Mouse (Mus musculus) mature B cell (primary cell): ENCODE results near the gene Mical2.

Experiments
- in situ Hi-C: fragments of 300-500 bp; cut with MboI; formaldehyde crosslinking; loops from 2 replicates; pipeline ENCODE4 v1.14.3; 2019

The Mical2 gene

DNA sequence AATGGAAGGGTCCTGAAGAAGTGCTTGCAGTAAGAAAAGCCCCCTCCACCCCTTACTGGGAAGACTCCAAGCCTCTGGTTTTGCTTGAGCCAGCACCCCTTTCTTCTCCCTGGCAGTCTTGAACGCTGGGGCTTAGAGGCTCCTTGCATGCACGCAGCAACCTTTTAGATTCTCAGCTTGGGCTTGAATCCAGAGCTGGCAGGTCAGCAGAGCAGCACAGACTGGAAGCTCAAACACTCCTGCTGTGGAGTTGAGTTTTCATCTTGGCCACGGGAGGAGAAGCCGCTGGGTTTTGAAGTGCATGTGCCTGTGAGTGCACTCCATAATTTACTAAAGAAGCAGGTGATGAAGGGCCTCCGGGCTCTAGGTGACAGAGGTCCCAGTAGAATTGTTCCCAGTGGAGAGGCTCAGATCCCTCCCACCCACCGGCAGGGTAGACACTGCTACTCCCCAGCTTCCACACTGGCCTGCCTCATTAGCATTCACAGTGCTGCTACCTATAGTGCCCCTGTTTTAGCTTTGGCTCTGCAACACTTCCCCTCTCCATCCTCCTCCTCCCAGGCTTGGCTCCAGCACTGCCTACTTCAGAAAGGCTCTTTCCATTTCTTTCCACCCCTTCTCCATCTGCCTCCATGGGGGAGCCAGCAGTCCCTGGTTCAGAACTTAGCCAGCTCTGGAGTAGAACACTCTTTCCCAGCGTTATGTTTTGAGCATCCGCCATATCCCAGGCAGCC is 15.7 kb downstream of the Mical2 start:
- in situ Hi-C loops: no loop called here

DNA sequence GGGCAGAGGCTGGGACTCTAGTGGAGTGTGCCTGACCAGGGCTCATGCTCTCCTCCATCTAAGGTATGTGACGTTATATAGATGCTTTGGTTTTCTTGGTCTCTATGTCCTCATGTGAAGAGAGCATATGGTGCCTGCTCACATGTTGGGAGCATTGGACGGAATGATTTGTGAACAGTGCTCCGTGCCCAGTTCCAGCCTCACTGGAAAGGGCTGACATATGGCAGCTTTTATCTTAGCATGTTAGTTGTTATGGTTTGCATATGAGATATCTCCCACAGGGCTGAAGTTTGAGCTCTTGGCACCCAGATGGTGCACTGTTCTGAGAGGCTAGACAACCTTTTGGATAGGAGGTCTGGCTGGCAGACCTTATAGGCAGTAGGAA is 16.3 kb downstream of the Mical2 start:
- in situ Hi-C loops: no loop called here

DNA sequence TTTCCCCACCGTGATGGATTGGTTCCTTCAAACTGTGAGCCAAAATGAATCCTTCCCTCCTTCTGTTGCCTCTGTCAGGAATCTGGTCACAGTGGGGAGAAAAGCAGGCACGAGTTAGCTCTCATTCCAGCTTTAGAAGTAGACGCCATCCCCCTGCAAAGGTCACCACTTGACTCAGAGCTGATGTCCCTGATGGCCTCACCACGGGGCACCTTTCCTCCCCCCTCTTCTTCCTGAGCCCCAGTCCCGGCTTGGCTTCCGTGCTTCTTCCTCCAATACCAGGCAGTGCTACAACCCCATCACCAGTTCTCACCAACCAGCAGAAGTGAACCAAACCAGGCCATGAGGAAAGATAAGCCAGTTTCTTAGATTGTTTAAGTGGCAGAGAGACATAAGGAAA is 16.9 kb downstream of the Mical2 start:
- in situ Hi-C loops: no loop called here

GRCm38 (mm10) chr7:112244071-112244470 is 18.4 kb downstream of the Mical2 start:
- in situ Hi-C loops: no loop called here

GRCm38 (mm10) chr7:112244683-112245082 is 19.0 kb downstream of the Mical2 start:
- in situ Hi-C loops: no loop called here

DNA sequence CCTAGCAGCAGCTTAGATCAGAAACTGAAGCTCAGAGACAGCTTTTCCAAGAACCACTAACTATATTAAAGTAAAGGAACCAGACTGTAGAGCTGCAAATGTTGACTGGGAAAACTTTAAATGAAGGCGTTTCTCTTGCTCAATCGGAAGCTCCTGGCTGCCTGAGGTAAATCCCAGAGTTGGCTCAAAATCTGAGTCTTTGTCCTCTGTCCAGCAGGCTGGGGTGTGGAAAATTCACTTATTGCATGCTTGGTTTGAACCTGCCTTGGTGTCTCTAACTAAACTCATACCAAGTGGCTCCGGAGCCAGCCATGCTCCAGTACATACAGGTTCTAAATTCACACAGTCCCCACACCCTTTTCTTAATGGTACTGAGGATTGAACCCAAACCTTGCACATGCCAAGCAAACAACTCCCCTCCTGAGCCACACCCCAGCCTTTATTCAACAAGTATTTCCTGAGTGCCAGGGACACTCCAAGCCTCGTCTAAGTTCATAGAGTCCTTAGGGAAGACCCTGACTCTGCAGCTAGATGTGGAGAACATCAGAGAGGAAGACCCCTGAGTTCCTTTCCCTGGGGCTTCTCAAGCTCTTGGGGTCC is 20.3 kb downstream of the Mical2 start:
- in situ Hi-C loops: no loop called here

GRCm38 (mm10) chr7:112246442-112246841 is 20.8 kb downstream of the Mical2 start:
- in situ Hi-C loops: no loop called here

DNA sequence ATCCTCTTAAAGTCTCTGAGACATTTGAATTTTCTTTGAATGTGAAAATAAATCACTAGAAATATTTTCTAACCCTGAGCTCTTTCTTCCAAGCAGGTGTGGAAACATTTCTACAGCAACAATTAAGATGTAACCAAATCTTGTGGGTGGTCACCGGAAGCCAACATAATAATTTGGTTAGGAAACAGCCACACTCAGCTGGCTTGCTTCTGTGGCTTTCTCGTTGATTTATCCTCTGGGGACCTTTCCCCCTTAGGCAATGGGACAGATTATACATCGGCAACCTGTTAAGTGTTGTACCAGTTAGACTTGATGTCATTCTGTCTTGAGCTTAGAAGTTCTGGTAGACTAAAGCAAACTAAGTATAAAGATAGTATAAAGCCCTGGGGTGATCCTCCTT is 22.2 kb downstream of the Mical2 start:
- in situ Hi-C loops: no loop called here

- in situ Hi-C loops: no loop called here
Measured at GRCm38 (mm10) chr7:112249476-112249875, 23.8 kb downstream of the Mical2 start.

DNA sequence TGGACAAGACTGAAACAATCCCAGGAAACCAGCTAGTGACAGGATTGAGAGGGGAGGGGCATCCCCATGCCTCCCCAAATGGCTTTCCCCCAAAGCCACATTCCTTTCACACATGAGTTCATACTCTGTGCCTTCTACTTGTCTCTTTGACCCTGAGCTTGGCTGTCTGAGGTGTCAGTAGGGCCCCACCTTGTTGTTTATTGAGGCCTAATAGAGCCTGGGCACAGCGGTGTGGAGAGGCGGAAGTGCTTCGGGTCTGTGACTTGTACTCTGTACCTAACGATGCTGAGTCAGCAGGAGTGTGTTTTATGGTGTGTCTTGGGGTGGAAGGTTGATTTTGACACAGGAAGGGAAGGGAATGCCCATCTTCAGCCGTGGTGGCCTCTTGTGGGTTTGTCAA is 26.4 kb downstream of the Mical2 start:
- in situ Hi-C loops: no loop called here

DNA sequence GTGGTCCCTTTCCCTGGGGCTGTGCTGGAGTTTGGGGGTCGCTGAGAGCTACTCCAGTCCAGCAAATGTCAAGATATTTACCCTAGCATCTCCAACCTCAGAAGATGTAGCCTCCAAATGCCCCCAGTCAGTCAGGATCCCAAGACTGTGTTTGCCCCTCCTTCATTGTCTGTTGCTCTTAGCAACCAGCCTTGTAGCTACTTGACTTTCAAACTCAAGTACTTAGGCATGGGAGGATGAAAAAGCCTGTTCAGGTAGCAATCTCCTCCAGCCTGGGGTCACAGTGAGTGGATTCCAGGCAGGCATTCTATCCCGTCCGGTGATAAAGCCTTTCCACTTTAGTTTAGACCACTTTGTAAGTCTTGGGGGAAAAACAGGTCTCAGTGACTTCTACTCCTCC is 28.6 kb downstream of the Mical2 start:
- in situ Hi-C loops: no loop called here

GRCm38 (mm10) chr7:112255248-112255866 is 29.7 kb downstream of the Mical2 start:
- in situ Hi-C loops: no loop called here

GRCm38 (mm10) chr7:112258338-112258903 is 32.8 kb downstream of the Mical2 start:
- in situ Hi-C loops: no loop called here

DNA sequence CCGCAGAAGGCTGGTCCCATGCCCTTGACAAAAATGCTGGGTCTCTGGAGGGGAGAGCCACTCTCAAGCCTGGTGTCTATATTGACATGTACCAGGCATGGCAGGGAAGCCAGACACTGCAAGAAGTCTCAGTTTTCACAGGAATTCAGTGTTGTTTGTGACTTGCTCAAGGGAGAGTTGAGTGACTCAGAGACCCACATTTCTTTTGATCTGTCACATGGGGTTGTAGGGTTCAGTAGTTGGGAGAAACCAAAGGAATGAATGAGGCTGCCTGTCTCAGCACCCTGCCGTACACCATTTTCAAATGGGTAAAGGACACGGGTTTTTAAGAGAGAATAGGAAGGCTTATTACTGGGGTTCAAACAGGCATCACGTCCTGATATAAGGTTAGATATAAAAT is 33.6 kb downstream of the Mical2 start:
- in situ Hi-C loops: no loop called here

DNA sequence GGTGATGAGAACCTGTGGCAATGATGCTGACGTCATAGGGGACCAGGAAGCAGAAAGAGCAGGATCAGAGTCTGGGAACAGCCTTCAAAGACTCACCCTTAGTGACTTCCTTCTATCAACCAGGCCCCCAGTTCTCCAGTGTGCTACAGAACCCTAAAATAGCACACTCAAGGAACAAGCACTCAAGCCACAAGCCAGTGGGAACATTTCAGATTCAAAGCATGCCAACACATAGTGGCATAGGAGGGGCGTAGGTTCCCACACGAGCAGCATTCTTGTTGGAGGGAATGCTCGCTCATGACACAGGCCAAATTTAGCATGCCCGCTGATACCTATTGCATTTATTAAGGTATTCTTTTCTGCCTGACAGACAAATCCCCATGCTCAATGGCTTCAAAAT is 35.5 kb downstream of the Mical2 start:
- in situ Hi-C loops: no loop called here

DNA sequence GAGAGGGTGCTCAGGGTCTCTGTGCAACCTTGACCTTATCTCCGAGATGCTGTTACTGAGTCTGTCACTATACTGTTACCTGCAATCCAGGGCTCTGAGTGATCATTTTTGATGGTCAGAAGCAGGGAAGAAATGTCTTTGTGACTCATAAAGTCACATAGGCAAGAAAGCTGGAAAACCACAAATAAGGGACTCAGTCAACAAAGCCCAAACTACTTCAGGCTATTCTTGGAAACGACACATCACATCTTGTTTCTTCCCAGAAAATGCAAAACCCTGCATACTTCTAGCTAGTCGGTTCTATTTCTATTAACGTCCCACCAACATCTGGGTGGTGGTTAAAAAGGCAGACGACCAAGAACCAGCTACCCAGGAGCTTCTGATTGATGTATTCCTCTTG is 41.6 kb downstream of the Mical2 start:
- in situ Hi-C loops: no loop called here

DNA sequence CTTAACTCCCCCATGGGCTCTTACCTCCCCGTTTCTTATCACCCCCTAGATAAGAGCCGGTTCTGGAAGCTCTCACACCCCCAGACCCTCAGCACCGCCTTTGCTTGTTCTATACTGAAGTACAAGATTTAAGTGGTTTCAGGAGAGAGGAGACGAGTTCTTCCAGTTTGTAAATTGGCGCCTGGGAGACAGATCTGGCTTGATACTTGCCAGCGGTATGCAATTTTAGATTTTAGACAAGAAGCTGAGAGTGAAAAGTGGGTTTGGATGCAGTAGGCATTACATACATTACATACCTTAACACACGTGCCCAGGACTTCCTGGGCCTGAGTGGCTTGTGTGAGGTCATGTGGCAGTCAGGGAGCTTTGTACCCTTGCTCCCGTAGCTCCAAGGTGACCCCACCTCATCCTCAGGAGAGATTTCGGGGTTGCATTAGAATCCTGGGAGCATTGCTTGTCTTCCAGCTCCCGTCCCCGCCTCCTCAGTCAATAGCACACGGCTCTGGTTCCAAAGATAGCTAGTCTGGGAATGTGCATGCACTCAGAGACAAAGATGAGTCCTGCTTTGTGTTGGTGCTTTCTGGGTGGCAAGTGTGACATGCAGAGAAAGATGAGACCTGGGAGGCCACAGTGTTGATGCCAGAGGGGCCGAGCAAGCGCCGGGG is 43.2 kb downstream of the Mical2 start:
- in situ Hi-C loops: no loop called here

- in situ Hi-C loops: no loop called here
Measured at GRCm38 (mm10) chr7:112270870-112271269, 45.2 kb downstream of the Mical2 start.

DNA sequence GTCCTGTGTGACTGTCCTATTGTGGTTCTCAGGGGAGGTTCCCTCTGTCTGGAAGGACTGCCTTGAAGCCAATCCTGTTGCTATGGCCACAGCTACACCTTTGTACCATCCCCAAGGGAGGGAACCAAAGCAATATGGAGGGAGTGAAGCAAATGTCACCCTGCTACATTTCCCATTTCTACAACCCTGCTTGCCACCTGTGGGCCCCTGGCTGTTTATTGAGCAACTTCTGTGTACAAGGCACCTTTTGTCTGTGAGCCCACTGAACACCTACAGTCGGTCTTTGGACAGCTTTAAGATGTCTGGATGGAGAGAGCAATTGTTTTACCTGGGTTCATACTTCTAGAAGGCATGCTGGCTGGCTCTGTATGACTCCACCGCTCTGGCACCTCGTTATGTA is 46.0 kb downstream of the Mical2 start:
- in situ Hi-C loops: no loop called here

GRCm38 (mm10) chr7:112272692-112273091 is 47.0 kb downstream of the Mical2 start:
- in situ Hi-C loops: no loop called here

GRCm38 (mm10) chr7:112273451-112273850 is 47.8 kb downstream of the Mical2 start:
- in situ Hi-C loops: no loop called here

DNA sequence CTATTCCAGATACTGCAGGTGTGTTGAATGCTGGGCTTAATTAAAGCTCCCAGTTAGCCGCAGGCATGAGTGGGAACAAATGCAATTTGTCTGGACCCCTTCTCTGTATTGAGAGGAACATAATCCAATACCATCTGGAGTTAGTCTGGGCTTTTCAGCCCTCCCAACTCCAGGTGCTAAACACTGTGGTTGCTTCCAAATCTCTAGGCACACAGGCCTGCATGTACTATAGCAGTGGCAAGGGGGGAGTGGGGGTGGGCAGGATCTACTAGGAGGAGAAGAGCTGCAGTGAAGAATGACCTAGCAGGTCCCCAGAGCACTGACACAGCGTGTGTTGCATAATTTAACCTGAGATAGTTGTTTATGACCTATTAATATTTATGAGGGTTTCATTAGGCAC is 49.0 kb downstream of the Mical2 start:
- in situ Hi-C loops: no loop called here

GRCm38 (mm10) chr7:112275093-112275492 is 49.4 kb downstream of the Mical2 start:
- in situ Hi-C loops: no loop called here
